23 mouse cellular contexts compared by ENCODE assay signal in the genomic region with DNA sequence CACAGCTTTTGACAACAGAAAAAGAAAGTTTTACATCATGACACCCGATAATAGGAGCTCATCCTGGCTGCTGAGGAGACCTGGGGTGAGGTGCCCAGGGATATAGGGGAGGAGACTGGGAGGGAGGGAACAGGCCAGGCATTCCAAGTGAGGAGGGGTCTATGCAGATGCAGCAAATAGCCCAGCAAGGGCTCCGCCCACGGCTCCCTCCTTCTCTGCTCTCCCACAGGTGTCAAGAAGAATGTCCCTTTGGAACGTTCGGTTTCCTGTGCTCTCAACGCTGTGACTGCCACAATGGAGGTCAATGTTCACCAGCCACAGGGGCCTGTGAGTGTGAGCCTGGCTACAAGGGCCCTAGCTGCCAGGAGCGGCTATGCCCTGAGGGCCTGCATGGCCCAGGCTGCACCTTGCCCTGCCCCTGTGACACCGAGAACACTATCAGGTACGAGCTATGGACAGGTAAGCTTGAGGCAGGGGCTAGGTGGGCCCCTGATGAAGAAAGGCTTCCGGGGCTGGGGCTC.
A peak's percentile ranks its signal among the peaks of the same experiment; 100 is the strongest.
DNase-seq lines count a peak whose midpoint lies in the region; ATAC-seq lines count a peak whose summit lies in the region.
"Had no signal": no experiment of that assay in that cellular context is flagged by ENCODE, and none has a peak within 500 bp of the region (broad histone marks: within the 10 kb centered on the region; RNA-seq: fewer than 3 reads in every experiment).

No protein-coding gene starts in this region.

- DNase-seq in kidney, adult 11 months: peak; percentile 32
- DNase-seq in midbrain, embryonic 10.5 days (ENCODE audit: low spot score): no peak
- peak; percentile 32 for DNase-seq in yolk sac, embryonic 10.5 days (ENCODE audit: low spot score)
- DNase-seq in gastrocnemius, adult 18-20 months (ENCODE audit: low spot score): no peak
- DNase-seq in right cerebral cortex, postnatal 4 days: no peak
- DNase-seq: adrenal gland, adult 8-10 months; adrenal gland, postnatal 36 days; B cell, adult 2 months; cerebellum, adult 9-10 months; cerebellum, postnatal 25 days; gastrocnemius, adult 2 months; gastrocnemius, postnatal 36 days; heart, adult 11 months; heart, postnatal 36 days had no signal

- no peak; the same call in 1 of the 2 replicates for ATAC-seq in kidney, embryonic 15.5 days (replicated peaks; ENCODE audit: low FRiP score)
- ATAC-seq in midbrain, embryonic 13.5 days: no peak
- 0 out of 2 replicates have a peak, but pooled peaks have one; percentile 32 for ATAC-seq in kidney, embryonic 14.5 days (ENCODE audit: low FRiP score, low TSS enrichment)
- ATAC-seq: forebrain, embryonic 16.5 days; Patski had no signal

- peaks cover 3% of the 10 kb centered on the region for H3K4me1 ChIP-seq in kidney, embryonic 15.5 days
- H3K4me1 ChIP-seq in midbrain, embryonic 10.5 days: peaks cover 14% of the 10 kb centered on the region
- H3K4me1 ChIP-seq in midbrain, embryonic 13.5 days (replicated peaks): peaks cover 19% of the 10 kb centered on the region; the same call in 1 of the 2 replicates
- no peaks in the 10 kb centered on the region for H3K4me1 ChIP-seq in kidney, embryonic 14.5 days (ENCODE audit: control insufficient read depth, insufficient read depth, low read length)
- H3K4me1 ChIP-seq: embryonic facial prominence, embryonic 12.5 days; forebrain, embryonic 12.5 days; heart, embryonic 13.5 days had no signal

- H3K36me3 ChIP-seq in kidney, embryonic 15.5 days: no peaks in the 10 kb centered on the region
- no peaks in the 10 kb centered on the region for H3K36me3 ChIP-seq in midbrain, embryonic 10.5 days
- no peaks in the 10 kb centered on the region for H3K36me3 ChIP-seq in midbrain, embryonic 13.5 days
- H3K36me3 ChIP-seq in kidney, embryonic 14.5 days (ENCODE audit: control insufficient read depth, insufficient read depth, low read length): no peaks in the 10 kb centered on the region
- H3K36me3 ChIP-seq: embryonic facial prominence, embryonic 12.5 days; forebrain, embryonic 12.5 days; heart, embryonic 13.5 days; hindbrain, embryonic 15.5 days had no signal

- no peaks in the 10 kb centered on the region for H3K9me3 ChIP-seq in kidney, embryonic 15.5 days (replicated peaks)
- H3K9me3 ChIP-seq in midbrain, embryonic 10.5 days (replicated peaks): no peaks in the 10 kb centered on the region
- no peaks in the 10 kb centered on the region for H3K9me3 ChIP-seq in midbrain, embryonic 13.5 days
- H3K9me3 ChIP-seq in kidney, embryonic 14.5 days (ENCODE audit: control insufficient read depth, low read length): no peaks in the 10 kb centered on the region
- H3K9me3 ChIP-seq: embryonic facial prominence, embryonic 12.5 days; forebrain, embryonic 12.5 days; heart, embryonic 13.5 days; hindbrain, embryonic 15.5 days had no signal

- no peak overlapping the region for H3K27ac ChIP-seq in kidney, embryonic 15.5 days
- 0 out of 2 replicates have a peak overlapping the region, but pooled peaks have one; percentile 23 for H3K27ac ChIP-seq in midbrain, embryonic 10.5 days (replicated peaks)
- H3K27ac ChIP-seq in midbrain, embryonic 13.5 days: no peak overlapping the region
- no peak overlapping the region for H3K27ac ChIP-seq in kidney, embryonic 14.5 days (ENCODE audit: low read depth, low read length)
- H3K27ac ChIP-seq: embryonic facial prominence, embryonic 12.5 days; forebrain, embryonic 12.5 days; gastrocnemius, adult 2 months; heart, embryonic 13.5 days; hindbrain, embryonic 15.5 days had no signal

- no peak overlapping the region for H3K4me3 ChIP-seq in kidney, embryonic 15.5 days (replicated peaks)
- no peak overlapping the region for H3K4me3 ChIP-seq in midbrain, embryonic 10.5 days
- H3K4me3 ChIP-seq in midbrain, embryonic 13.5 days (replicated peaks): no peak overlapping the region
- no peak overlapping the region for H3K4me3 ChIP-seq in kidney, embryonic 14.5 days (ENCODE audit: low read length)
- H3K4me3 ChIP-seq: embryonic facial prominence, embryonic 12.5 days; forebrain, embryonic 12.5 days; gastrocnemius, adult 2 months; heart, embryonic 13.5 days; hindbrain, embryonic 15.5 days had no signal

- H3K9ac ChIP-seq in kidney, embryonic 15.5 days: no peak overlapping the region
- no peak overlapping the region for H3K9ac ChIP-seq in midbrain, embryonic 13.5 days (replicated peaks)
- no peak overlapping the region for H3K9ac ChIP-seq in kidney, embryonic 14.5 days (ENCODE audit: low read depth, low read length)
- H3K9ac ChIP-seq: embryonic facial prominence, embryonic 12.5 days; forebrain, embryonic 12.5 days; heart, embryonic 13.5 days; hindbrain, embryonic 15.5 days had no signal

- H3K4me2 ChIP-seq in kidney, embryonic 15.5 days: no peak overlapping the region
- H3K4me2 ChIP-seq in midbrain, embryonic 13.5 days (replicated peaks): no peak overlapping the region
- H3K4me2 ChIP-seq in kidney, embryonic 14.5 days (replicated peaks; ENCODE audit: low read depth, low read length): no peak overlapping the region
- H3K4me2 ChIP-seq: embryonic facial prominence, embryonic 12.5 days; forebrain, embryonic 12.5 days; heart, embryonic 13.5 days; hindbrain, embryonic 15.5 days had no signal

- H3K27me3 ChIP-seq in kidney, embryonic 15.5 days: no peaks in the 10 kb centered on the region
- no peaks in the 10 kb centered on the region for H3K27me3 ChIP-seq in midbrain, embryonic 10.5 days (ENCODE audit: low read depth, poor library complexity, severe bottlenecking)
- H3K27me3 ChIP-seq in midbrain, embryonic 13.5 days: no peaks in the 10 kb centered on the region
- H3K27me3 ChIP-seq in kidney, embryonic 14.5 days (ENCODE audit: control insufficient read depth, insufficient read depth, low read length): no peaks in the 10 kb centered on the region
- H3K27me3 ChIP-seq: embryonic facial prominence, embryonic 12.5 days; forebrain, embryonic 12.5 days; hindbrain, embryonic 15.5 days; Patski had no signal

- WGBS in kidney, embryonic 15.5 days: 45% methylated on average over 10 of the region's 10 CpGs
- 73% methylated on average over 10 of the region's 10 CpGs for WGBS in midbrain, embryonic 10.5 days
- 82% methylated on average over 10 of the region's 10 CpGs for WGBS in midbrain, embryonic 13.5 days
- 39% methylated on average over 10 of the region's 10 CpGs for WGBS in kidney, embryonic 14.5 days

Comparison
In these comparisons a context has a peak if more than half of its experiments do, and no peak if none do; other contexts are left out.
1. DNase-seq: peak in kidney, adult 11 months (single experiment) and yolk sac, embryonic 10.5 days (single experiment); none in midbrain, embryonic 10.5 days (single experiment), gastrocnemius, adult 18-20 months (single experiment) and right cerebral cortex, postnatal 4 days (single experiment).